Mouse (Mus musculus) stomach, postnatal 0 days (tissue): Measurements from ENCODE around the gene Olfml3. TPM values are rescaled to one million over a fixed set of nuclear protein-coding genes. Genes with fewer than 3 reads are reported as not detected.

Experiments
- ATAC-seq: fragments of 200-750 bp; cut with Nextera tagmentation; 2 replicates; pipeline ENCODE4 v1.8.0; 2017; ENCODE audit not compliant: low FRiP score, low TSS enrichment
- DNase-seq: peaks from one replicate; pipeline ENCODE4 v3.0.0-alpha.2; 2016; ENCODE audit warnings: low spot score
- H3K27ac ChIP-seq: fragments of 300-500 bp; sonication (generic); replicated peaks from 2 replicates; pipeline ENCODE4 v1.5.1; 2014; ENCODE audit warnings: mild to moderate bottlenecking, control low read depth
- H3K27me3 ChIP-seq: fragments of 300-500 bp; sonication (generic); 2 replicates; pipeline ENCODE4 v1.6.1; 2014; ENCODE audit warnings: low read length; ENCODE audit not compliant: control insufficient read depth, insufficient read depth
- H3K36me3 ChIP-seq: fragments of 300-500 bp; sonication (generic); 2 replicates; pipeline ENCODE4 v1.6.1; 2014; ENCODE audit warnings: low read length, mixed read lengths; ENCODE audit not compliant: control insufficient read depth, insufficient read depth
- H3K4me1 ChIP-seq: fragments of 300-500 bp; sonication (generic); replicated peaks from 2 replicates; pipeline ENCODE4 v1.6.1; 2014; ENCODE audit warnings: antibody characterized with exemption; ENCODE audit not compliant: control insufficient read depth, insufficient read depth
- H3K4me2 ChIP-seq: fragments of 300-500 bp; sonication (generic); replicated peaks from 2 replicates; pipeline ENCODE4 v1.6.1; 2014; ENCODE audit warnings: low read depth, mild to moderate bottlenecking, control low read depth, moderate library complexity
- H3K4me3 ChIP-seq: fragments of 300-500 bp; sonication (generic); 2 replicates; pipeline ENCODE4 v1.5.1; 2014; ENCODE audit warnings: low read depth, low read length, control low read depth
- H3K9ac ChIP-seq: fragments of 300-500 bp; sonication (generic); 2 replicates; pipeline ENCODE4 v1.6.1; 2014; ENCODE audit warnings: mild to moderate bottlenecking, low read length, control low read depth, mixed read lengths
- H3K9me3 ChIP-seq: fragments of 300-500 bp; sonication (generic); 2 replicates; pipeline ENCODE4 v1.6.1; 2016; ENCODE audit warnings: low read length; ENCODE audit not compliant: control insufficient read depth
- CTCF ChIP-seq: IDR thresholded peaks from 2 replicates; pipeline ENCODE4 v1.5.1; 2016; ENCODE audit warnings: antibody characterized with exemption, low read depth, mild to moderate bottlenecking, moderate library complexity
- EP300 ChIP-seq: optimal IDR thresholded peaks from 2 replicates; pipeline ENCODE3; 2016; ENCODE audit warnings: antibody characterized with exemption
- WGBS: fragments of 180-500 bp; shearing (Covaris S2); extraction: QIAGEN DNeasy Blood & Tissue Kit; methylation state at CpG from one replicate; pipeline ENCODE4 v1.1.7; 2014; 5-methylcytosine and 5-hydroxymethylcytosine counted together
- polyA plus RNA-seq: library from polyadenylated mRNA; unstranded; fragments of >200 nt; fragmentation: Nextera tagmentation; extraction: Ambion mirVana; gene quantifications from 2 replicates; pipeline ENCODE4 v1.2.1, GENCODE M21; 2015

Gene Olfml3
- polyA plus RNA-seq, 1 experiment from 2014 or later: 18.0 TPM

GRCm38 (mm10) chr3:103718728-103719127 is 19.1 kb downstream of the Olfml3 start:
- no peaks in the 10 kb centered on the region for H3K36me3 ChIP-seq
- H3K27ac ChIP-seq: no peak overlapping the region
- DNase-seq (no peak), ATAC-seq (no peak)
- no peak overlapping the region for H3K9ac ChIP-seq
- no peaks in the 10 kb centered on the region for H3K9me3 ChIP-seq
- no peaks in the 10 kb centered on the region for H3K4me1 ChIP-seq
- no peak for TF ChIP-seq CTCF
- no peak for TF ChIP-seq EP300
- H3K4me3 ChIP-seq: no peak overlapping the region
- no peaks in the 10 kb centered on the region for H3K27me3 ChIP-seq
- no peak overlapping the region for H3K4me2 ChIP-seq
- 86% methylated on average over 4 of the region's 4 CpGs for WGBS

GRCm38 (mm10) chr3:103716774-103717760 is 20.7 kb downstream of the Olfml3 start:
- Histone ChIP-seq H3K4me2 (no peak overlapping the region), H3K9me3 (no peaks in the 10 kb centered on the region), H3K36me3 (no peaks in the 10 kb centered on the region), H3K27me3 (no peaks in the 10 kb centered on the region), H3K27ac (peak overlapping the region; percentile 58; the same call in 1 of the 2 replicates), H3K4me1 (no peaks in the 10 kb centered on the region), H3K9ac (no peak overlapping the region), H3K4me3 (no peak overlapping the region)
- ATAC-seq (peak; percentile 47; the same call in 1 of the 2 replicates), DNase-seq (no peak)
- TF ChIP-seq CTCF (no peak), EP300 (no peak)
- WGBS: 40% methylated on average over 14 of the region's 15 CpGs

- Histone ChIP-seq H3K27ac (no peak overlapping the region), H3K9ac (no peak overlapping the region), H3K4me2 (no peak overlapping the region), H3K4me1 (no peaks in the 10 kb centered on the region), H3K9me3 (no peaks in the 10 kb centered on the region), H3K27me3 (no peaks in the 10 kb centered on the region), H3K36me3 (no peaks in the 10 kb centered on the region), H3K4me3 (no peak overlapping the region)
- WGBS: 33% methylated on average over 11 of the region's 11 CpGs
- ATAC-seq (no peak), DNase-seq (no peak)
- TF ChIP-seq CTCF (no peak), EP300 (no peak)
These were observed 21.8 kb downstream of the Olfml3 start for GRCm38 (mm10) chr3:103715762-103716693.

- no peak for TF ChIP-seq CTCF
- no peak for TF ChIP-seq EP300
- Histone ChIP-seq H3K4me1 (no peaks in the 10 kb centered on the region), H3K27ac (no peak overlapping the region), H3K27me3 (no peaks in the 10 kb centered on the region), H3K9me3 (no peaks in the 10 kb centered on the region), H3K9ac (no peak overlapping the region), H3K4me3 (no peak overlapping the region), H3K36me3 (no peaks in the 10 kb centered on the region), H3K4me2 (no peak overlapping the region)
- 74% methylated on average over 8 of the region's 8 CpGs for WGBS
- no peak for DNase-seq
- ATAC-seq: no peak
These were observed 22.9 kb downstream of the Olfml3 start for GRCm38 (mm10) chr3:103714942-103715341.

GRCm38 (mm10) chr3:103714236-103714875 is 23.4 kb downstream of the Olfml3 start:
- WGBS: 71% methylated on average over 7 of the region's 7 CpGs
- ATAC-seq: no peak

More at GRCm38 (mm10) chr3:103714236-103714875, 23.4 kb downstream of the Olfml3 start:
- Histone ChIP-seq H3K4me1 (no peaks in the 10 kb centered on the region), H3K36me3 (no peaks in the 10 kb centered on the region), H3K27ac (no peak overlapping the region), H3K9me3 (no peaks in the 10 kb centered on the region), H3K27me3 (no peaks in the 10 kb centered on the region), H3K4me2 (no peak overlapping the region), H3K9ac (no peak overlapping the region), H3K4me3 (no peak overlapping the region)
- DNase-seq: no peak
- no peak for TF ChIP-seq CTCF
- no peak for TF ChIP-seq EP300
